Mouse (Mus musculus) heart, postnatal 36 days (tissue): Measurements from ENCODE around the gene Sirpa. TPM values are rescaled to one million over a fixed set of nuclear protein-coding genes. Genes with fewer than 3 reads are reported as not detected.
A peak's percentile ranks its signal among the peaks of the same experiment; 100 is the strongest.

Experiments used
- DNase-seq, 2 experiments: peaks; one replicate each; pipeline ENCODE4 v3.0.0; 2021 to 2022
- intact Hi-C: fragments of 180-260 bp; cut with DNase I; formaldehyde crosslinking; loops from one replicate; pipeline ENCODE4 v1.15.1; 2025
- total RNA-seq, 2 experiments: library from RNA; stranded (reverse); gene quantifications; 2 replicates each; pipeline ENCODE4 v1.2.3; 2021

Gene Sirpa
- total RNA-seq, 2 experiments from 2014 or later, result 27.0 to 32.2 TPM

DNA sequence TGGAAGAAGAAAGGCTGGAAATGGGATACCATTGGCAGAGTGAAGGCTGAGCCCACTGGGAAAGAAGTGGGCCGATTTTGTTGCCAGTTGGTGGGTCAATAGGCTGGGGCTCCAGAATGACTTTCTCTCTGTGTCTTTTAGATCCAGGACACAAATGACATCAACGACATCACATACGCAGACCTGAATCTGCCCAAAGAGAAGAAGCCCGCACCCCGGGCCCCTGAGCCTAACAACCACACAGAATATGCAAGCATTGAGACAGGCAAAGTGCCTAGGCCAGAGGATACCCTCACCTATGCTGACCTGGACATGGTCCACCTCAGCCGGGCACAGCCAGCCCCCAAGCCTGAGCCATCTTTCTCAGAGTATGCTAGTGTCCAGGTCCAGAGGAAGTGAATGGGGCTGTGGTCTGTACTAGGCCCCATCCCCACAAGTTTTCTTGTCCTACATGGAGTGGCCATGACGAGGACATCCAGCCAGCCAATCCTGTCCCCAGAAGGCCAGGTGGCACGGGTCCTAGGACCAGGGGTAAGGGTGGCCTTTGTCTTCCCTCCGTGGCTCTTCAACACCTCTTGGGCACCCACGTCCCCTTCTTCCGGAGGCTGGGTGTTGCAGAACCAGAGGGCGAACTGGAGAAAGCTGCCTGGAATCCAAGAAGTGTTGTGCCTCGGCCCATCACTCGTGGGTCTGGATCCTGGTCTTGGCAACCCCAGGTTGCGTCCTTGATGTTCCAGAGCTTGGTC is 37.3 kb downstream of the Sirpa start:
- intact Hi-C loops, result loop anchor here (5.0 kb wide), 1 partner anchor 38 kb away; the partner anchor contains the start of gene Sirpa
- no peak for DNase-seq

DNA sequence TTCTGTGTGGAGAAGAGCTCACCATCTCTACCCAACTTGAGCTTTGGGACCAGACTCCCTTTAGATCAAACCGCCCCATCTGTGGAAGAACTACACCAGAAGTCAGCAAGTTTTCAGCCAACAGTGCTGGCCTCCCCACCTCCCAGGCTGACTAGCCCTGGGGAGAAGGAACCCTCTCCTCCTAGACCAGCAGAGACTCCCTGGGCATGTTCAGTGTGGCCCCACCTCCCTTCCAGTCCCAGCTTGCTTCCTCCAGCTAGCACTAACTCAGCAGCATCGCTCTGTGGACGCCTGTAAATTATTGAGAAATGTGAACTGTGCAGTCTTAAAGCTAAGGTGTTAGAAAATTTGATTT is 37.9 kb downstream of the Sirpa start:
- intact Hi-C loops, result loop anchor here (5.0 kb wide), 1 partner anchor 38 kb away; the partner anchor contains the start of gene Sirpa
- no peak for DNase-seq

DNA sequence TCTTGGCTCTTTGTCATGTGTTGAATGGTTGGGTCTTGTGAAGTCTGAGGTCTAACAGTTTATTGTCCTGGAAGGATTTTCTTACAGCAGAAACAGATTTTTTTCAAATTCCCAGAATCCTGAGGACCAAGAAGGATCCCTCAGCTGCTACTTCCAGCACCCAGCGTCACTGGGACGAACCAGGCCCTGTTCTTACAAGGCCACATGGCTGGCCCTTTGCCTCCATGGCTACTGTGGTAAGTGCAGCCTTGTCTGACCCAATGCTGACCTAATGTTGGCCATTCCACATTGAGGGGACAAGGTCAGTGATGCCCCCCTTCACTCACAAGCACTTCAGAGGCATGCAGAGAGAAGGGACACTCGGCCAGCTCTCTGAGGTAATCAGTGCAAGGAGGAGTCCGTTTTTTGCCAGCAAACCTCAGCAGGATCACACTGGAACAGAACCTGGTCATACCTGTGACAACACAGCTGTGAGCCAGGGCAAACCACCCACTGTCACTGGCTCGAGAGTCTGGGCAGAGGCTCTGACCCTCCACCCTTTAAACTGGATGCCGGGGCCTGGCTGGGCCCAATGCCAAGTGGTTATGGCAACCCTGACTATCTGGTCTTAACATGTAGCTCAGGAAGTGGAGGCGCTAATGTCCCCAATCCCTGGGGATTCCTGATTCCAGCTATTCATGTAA is 38.5 kb downstream of the Sirpa start:
- no peak for DNase-seq
- intact Hi-C loops, result loop anchor here (5.0 kb wide), 1 partner anchor 39 kb away; the partner anchor contains the start of gene Sirpa

DNA sequence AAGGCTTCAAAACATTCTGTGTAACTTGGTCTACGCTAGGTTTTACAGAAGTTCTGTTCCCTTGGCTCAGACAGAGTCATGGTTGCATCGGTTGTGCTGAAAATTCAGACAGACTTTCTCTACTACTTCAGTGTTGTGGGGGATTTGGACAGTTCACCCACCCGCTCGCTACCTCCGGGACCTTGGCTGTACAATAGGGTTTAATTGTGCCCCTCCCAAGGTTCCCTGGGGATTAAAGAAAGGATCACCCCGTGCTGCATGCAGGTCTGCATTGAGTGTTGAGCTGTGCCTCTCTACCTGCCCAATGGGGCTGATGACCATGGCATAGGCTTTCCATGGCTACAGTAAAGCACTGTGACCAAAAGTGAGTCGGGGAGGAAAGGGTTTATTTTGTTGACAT is 39.7 kb downstream of the Sirpa start:
- DNase-seq, result no peak
- intact Hi-C loops, result loop anchor here (5.0 kb wide), 1 partner anchor 40 kb away; the partner anchor contains the start of gene Sirpa

DNA sequence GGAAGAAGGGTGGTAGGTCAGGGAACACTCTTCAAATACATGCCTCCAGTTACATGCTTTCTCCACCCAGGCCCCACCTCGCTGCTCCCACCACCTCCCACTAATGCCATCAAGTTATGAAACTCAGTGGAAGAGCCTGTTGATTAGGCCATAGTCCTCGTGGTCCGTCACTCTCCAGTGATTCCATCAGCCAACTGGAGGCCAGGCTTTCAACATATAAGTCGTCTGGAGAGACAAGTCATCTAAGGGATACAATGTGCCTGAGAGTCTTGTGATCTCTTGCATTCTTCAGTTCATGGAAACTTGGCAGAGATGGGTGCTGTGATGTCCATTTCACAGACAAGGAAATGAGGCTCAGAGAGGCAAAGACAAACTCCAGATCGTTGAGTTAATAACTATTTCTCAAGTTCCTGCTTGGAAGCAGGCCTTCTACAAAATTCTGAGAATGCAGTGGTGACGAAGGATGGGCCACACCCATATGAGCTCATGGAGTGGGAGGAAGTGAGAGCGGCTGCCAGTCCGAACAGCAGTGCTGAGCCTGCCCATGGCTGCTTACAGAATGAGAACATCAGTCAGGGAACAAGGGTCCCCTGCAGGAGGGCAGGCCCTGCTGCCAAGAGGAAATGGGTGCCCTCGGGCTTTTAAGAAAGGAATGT is 40.6 kb downstream of the Sirpa start:
- intact Hi-C loops, result loop anchor here (5.0 kb wide), 1 partner anchor 41 kb away; the partner anchor contains the start of gene Sirpa

DNA sequence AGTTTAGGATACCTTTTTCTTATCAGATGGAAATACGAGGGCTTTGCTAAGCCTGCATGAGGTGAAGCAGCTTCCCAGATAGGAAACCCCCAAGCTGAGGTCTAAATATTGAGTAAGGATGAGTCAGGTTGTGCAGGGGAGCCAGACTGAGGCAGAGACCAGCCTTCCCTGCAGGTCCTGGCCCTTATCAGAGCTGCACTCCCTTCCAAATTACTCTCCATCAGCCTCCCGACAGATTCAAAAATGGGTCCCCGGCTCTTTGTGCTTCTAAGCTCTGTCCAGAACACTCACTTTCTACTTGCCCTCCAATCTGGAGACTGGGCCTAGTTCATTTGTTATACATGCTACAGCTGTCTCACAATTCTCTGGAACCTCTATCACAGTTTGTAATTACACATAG is 41.3 kb downstream of the Sirpa start:
- intact Hi-C loops, result loop anchor here (5.0 kb wide), 1 partner anchor 42 kb away; the partner anchor contains the start of gene Sirpa
- DNase-seq, result no peak

More for the DNA sequence above, 40.6 kb downstream of the Sirpa start:
- peak; percentile 69 to 75 for DNase-seq

DNA sequence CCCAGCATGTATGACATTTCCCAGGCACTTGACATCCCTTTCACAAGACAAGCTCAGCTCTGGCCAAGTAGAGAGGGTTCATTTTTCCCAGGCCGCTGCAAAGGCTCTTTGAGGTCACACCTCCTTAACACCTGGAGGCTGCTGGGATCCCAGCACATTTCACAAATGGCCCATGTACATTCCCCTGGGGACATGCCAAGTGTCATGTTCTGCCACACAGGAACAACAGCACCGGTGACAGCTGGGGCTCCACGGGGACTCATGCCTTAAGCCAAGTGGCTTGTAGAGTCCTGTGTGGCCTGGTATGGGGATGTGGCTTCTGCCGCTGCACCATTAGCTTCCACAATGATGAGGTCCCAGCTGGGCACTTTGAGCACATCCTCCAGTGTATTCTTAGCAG is 60.0 kb downstream of the Sirpa start:
- no peak for DNase-seq
- intact Hi-C loops, result no loop called here

DNA sequence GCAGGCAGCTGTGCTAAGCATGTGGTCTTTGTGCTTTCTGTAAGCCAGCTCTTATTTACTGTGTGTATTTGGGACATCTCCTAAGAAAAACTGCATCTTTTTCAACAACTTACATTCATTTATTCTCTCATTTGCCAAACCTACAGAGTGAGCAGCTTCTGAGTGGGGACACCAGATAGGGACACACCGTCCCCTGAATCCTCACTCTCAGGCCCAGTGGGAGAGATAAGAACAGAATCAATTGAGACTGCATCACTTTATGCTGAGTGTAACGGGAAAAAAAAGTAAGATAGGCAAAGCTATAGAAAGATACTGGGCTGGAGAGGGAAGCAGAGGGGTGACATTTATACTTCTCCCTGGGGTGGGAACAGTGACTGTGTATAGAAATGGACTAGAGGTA is 61.0 kb downstream of the Sirpa start:
- DNase-seq, result no peak
- intact Hi-C loops, result loop anchor here (2.0 kb wide), 1 partner anchor 59 kb away; no protein-coding TSS in a partner anchor

DNA sequence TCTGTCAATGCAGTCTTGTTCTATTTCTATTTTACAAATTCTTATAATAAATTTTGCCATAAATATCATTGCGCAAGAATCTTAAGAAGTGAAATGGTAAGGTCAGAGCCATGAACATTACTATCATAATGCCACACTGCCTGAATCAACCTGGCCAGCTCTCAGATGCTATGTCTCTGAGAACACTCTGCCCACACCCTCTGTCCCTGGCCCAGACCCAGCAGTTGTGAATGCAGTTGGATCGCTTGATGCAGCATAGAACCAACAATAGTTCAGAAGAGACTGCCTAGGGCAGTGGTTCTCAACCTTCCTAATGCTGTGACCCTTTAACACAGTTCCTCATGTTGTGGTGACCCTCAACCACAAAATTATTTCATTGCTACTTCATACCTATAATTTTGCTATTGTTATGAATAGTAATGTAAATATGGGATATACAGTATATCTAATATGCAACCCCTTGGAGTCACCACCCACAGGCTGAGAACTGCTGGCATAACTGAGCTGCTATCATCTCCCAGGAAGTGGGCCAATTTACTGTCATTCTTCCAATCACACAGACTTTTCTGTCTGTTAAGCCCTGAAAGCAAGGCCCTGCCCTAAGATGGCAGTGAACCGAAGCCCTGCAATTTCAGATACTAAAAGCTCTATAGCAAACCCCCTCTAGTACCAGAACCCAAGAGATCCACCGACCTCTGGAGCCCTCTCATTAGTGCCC is 61.8 kb downstream of the Sirpa start:
- no peak for DNase-seq

DNA sequence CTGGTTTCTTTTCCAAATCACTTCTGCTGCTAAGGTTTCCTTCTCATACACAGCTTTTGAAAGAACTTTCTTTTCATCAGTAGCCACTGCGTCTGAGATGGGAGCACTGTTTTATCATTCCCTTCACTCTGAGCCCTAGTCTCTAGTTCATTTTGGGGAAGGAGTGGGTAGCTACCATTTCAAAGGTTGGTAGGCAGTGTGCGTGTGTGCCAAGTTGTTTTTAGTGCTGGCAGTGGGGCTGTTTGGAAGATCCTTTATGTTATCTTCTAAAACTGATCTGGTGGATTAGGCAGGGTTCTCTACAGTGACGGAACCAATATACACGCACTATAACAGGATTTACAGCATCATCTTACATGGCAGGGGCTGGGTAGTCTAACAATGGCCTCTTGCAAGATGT is 62.4 kb downstream of the Sirpa start:
- no peak for DNase-seq
- intact Hi-C loops, result loop anchor here (2.0 kb wide), 1 partner anchor 60 kb away; no protein-coding TSS in a partner anchor

More for the DNA sequence above, 61.8 kb downstream of the Sirpa start:
- intact Hi-C loops, result loop anchor here (2.0 kb wide), 1 partner anchor 60 kb away; no protein-coding TSS in a partner anchor

DNA sequence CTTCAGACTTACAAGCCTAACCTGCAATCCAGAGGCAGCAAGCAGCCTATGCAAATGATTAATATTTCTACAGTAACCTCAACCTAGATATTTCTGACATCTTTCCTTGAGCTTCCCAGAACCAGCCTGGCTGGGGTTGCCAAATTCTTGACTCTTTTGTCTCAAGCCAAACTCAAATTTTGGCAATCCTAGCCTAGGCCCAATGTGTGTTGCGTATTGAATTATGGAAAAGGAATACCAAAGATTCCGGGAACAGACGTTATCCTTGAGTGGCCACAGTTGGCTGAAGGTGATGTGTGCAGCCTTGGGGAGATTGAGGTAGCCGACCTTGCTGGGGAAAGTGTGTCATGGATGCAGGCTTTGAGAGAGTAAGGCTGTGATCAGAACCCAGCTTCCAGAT is 66.2 kb downstream of the Sirpa start:
- DNase-seq, result no peak
- intact Hi-C loops, result no loop called here

DNA sequence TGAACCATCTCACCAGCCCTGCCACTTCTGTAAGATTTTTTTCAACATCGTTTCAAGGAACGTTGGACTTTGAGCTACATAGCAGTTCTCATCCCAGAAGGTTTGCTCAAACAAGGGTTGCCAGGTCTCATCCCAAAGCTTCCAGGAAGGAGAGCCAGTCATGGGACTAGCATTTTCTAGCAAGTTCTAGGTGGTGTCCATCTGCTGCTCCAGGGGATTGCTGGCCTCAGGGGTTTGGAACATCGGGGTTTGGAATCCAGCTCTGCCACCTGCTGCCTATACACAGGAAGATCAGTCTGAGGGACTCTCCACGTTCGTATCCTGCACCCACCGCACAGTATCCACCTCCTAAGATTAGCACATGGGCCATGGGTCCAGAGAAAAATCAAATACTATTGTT is 67.4 kb downstream of the Sirpa start:
- intact Hi-C loops, result loop anchor here (1.0 kb wide), 1 partner anchor 158 kb away; no protein-coding TSS in a partner anchor
- peak; percentile 13 to 15 for DNase-seq

DNA sequence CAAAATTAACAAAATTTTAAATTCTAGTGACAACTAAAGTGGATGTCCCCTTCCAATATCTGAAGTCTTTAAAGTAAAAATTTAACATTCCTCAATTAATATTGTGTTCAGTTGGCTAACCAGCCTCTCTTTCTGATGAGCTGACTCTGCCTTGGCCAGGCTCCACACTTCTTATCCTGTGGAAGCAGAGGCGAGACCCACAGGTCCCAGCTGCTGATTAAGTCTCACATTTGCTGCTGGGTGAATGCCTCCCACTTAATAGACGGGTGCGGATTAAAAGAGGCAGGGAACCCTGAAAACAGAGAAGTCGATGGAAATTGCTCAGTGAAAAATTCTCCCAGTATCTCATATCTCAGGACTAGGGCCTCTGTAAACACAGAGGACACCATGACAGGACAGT is 69.8 kb downstream of the Sirpa start:
- DNase-seq, result no peak
- intact Hi-C loops, result no loop called here

DNA sequence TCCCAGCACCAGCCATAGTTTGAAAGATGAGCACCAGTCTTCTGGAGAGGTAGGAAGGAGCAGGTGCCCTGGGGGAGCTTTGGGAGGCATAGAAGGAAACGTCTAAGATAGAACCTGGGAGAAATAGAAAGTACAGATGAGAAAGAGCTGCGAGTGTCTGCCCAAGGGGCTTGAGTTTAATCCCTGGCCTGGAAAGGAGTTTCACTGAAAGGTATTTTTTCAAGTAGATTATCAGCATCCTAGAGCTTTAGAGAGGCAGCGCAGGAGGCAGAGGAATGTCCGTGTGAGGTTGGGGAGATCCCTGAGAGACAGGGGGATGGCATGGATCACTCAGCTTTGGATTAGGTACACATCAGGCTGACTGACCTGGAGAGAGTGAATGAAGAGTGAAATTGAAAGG is 79.3 kb downstream of the Sirpa start:
- intact Hi-C loops, result no loop called here
- DNase-seq, result no peak

DNA sequence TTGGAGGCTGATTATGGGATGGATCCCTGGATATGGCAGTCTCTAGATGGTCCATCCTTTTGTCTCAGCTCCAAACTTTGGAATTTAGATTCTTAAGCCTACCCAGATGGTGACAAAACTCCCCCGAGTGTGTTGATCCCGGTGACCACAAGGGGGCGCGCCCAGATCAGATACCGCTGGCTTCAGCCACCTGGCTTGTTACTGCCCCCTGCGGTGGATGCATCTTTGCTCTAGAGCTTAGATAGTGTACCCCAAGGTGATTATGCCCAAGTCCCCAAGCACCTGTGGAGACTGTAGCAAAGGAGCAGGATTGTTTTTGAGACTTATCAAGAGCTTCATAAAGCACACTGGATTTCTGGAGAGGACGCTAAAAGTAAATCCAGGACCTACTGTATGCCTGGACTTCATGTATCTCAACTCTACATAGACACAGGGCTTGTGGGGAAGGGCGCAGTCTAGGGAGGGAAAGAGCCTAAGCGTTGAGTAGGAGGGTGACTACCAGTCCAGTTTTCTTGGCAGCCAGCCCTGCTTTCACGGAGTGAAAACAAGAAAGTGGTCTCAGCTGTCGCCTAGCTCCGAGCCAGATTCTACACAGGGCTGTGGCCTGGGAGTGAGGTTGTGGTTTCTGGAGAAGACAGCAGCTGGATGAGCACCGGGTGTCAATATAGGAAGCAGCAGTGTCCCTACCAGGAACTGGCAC is 82.5 kb downstream of the Sirpa start:
- peak; percentile 76 to 88 for DNase-seq
- intact Hi-C loops, result loop anchor here (1.0 to 5.0 kb wide), 4 partner anchors 173 to 382 kb away; no protein-coding TSS in a partner anchor

DNA sequence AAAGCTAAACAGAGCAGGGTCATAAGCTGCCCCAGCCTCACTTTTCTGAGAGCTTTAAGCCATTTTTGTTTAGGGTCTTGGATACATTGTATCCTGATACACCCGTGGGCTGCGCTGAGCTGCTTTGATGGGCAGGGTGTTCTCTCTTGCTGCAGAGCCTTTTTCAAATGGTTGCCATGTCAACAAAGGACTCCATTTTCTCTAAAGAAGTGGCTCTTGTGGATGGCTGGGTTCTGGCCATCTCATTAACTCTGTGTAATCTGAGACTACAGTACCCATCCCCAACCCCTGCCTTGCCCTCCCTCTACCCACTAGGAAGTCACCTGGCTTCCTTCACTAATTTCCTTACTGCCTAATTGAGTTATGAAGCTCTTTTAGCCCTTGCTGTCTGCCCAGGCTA is 85.0 kb downstream of the Sirpa start:
- DNase-seq, result no peak

DNA sequence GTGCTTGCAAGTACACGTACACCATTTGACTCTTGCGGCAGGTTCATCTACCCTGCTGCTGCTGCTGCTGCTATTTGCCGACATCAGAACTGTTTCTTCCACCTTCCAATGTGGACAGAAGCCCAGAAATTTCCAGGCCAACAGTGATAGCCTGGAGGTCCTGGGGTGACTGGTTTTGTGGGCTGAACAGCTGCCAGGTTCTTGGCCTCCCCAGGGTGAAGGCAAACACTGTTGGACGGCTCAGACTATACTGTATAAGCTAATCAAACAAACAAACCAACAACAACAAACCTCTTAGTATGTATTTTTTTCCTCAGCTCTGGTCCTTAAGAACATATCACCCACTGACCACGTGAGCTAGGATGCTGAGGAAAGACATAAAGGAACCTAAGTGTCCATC is 86.4 kb downstream of the Sirpa start:
- intact Hi-C loops, result loop anchor here (5.0 kb wide), 2 partner anchors 177 to 378 kb away; no protein-coding TSS in a partner anchor
- no peak for DNase-seq

More for the DNA sequence above, 85.0 kb downstream of the Sirpa start:
- intact Hi-C loops, result loop anchor here (5.0 kb wide), 2 partner anchors 175 to 380 kb away; no protein-coding TSS in a partner anchor

DNA sequence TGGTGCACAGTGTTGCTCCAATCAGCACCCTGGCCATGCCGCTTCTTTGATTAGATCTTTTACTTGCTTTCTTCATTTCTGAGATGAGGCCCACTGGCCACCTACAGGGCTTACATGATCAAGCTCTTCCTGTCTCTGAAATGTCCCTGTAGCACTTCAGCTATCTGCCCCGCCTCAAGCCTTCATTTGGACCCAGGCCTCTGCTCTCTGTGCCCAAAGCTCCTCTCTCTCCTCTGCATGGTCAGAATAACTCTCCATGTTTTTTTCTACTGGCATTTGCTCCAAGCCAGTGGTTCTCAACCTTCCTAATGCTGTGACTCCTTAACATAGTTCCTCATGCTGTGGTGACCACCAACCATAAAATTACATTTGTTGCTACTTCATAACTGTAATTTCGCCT is 87.6 kb downstream of the Sirpa start:
- intact Hi-C loops, result no loop called here
- no peak for DNase-seq
